Mouse (Mus musculus) left cerebral cortex, adult 18-20 months (tissue): ENCODE data around the gene Sstr5. TPM values are rescaled to one million over a fixed set of nuclear protein-coding genes. Genes with fewer than 3 reads are reported as not detected.
A peak's percentile ranks its signal among the peaks of the same experiment; 100 is the strongest.

Experiments
- DNase-seq, 2 experiments: peaks; one replicate each; pipeline ENCODE4 v3.0.0; 2021 to 2022; ENCODE audit warnings: low spot score in 2 of 2, mixed read lengths in 1 of 2
- total RNA-seq, 2 experiments: library from RNA; stranded (reverse); gene quantifications; 2 replicates each; pipeline ENCODE4 v1.2.3; 2021

Sstr5 gene
- total RNA-seq, 2 experiments from 2014 or later: 0.75 to 1.1 TPM

- DNase-seq: peak; percentile 60 to 68
These were observed 22.6 kb downstream of the Sstr5 start for GRCm38 (mm10) chr17:25474330-25475077.

DNA sequence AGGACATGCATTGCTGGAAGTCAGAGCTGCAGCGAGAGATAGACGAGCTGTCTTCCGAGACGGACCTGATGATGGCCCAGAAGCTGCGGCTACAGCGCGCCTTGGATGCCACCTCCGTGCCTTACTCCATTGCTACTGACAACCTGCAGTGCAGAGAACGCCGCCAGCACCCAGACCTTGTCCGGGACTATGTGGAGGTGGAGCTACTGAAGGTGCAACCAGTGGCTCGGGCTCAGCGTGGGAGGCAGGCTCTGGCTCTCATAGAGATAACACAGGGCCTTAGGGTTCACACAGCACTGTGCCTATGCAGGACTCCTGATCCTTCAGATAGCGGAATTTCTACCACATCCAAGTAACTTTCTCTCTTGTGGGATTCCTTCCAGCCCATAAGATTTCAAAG, 25.0 kb downstream of the Sstr5 start:
- DNase-seq: no peak

DNA sequence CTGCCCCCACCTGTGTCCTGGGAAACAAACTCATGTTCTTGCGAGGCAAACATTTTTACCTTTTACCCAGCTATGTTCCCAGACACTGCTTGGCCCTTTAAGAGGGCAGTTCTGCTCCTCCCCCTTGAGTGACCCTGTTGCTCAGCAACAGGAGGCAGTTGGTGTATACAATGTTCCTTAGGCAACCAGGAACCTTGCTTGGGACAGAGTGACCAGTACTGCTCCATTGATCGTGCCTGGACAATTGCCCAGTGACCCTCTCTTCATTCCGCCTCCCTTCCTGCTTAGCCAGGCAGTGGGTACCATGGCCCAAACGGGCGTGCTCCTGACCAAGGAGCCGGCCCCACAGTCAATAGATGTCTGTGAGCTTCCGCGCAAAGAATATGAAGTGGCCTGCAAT, 25.7 kb downstream of the Sstr5 start:
- DNase-seq: peak; percentile 24 to 27

- DNase-seq: peak; percentile 72 to 76
These were observed 27.3 kb downstream of the Sstr5 start for GRCm38 (mm10) chr17:25469798-25470197.

DNA sequence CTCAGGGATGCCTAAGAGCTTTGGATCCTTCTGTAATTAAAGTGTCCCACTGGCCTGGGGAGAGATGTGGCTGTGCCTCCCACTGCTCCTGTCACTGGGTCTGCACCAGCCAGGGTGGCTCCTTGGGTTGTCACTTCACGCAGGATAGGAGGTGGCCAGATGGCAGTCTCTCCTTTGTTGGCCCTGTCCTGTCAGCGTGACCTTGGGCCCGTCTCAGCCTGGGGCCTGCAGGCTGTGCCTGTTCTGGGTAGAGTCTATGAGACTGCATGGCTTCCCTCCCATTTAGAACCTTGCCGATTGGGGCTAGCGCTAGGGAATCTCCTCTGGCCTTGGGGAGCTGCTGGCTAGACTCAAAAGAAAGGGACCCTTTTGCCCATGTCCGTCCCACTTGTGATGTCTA, 28.8 kb downstream of the Sstr5 start:
- DNase-seq: no peak

DNA sequence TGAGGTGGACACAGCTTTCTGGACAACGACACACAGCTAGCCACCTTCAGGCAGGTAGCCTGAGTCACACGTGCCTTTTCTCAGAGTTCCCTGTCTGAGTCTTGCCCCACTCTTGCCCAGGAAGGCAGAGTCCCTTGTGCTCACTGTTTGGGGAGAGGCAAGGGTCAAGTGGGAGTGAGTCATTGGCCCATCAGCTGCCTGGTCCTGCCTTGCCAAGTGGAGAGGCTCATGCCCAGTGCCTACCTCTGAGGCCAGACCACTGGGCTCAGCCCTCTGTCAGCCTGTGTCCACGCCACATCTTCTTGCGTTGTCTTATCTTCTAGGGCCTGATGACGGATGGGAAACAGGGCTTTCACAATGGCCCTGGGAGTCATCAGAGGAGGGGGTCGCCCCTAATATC, 29.3 kb downstream of the Sstr5 start:
- no peak for DNase-seq

DNA sequence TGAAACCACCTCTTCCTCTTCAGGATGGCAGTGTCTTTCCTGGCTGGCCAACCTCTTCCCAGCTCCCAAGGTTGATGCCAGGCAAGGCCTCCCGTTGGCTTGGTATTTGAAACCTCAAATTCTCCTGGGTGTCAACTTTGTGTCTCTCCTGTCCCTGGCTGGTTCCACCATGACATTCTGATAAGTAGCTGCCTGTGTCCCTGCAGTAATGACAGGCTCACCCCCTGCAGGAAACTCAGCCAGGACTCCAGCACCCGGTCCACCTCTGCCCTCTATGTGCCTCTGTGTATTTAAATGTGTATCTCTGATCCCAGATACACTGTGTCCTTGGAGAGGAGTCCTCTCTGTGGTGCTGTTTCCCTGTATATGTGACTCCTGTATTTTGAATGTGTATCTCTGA, 30.8 kb downstream of the Sstr5 start:
- DNase-seq: no peak

DNA sequence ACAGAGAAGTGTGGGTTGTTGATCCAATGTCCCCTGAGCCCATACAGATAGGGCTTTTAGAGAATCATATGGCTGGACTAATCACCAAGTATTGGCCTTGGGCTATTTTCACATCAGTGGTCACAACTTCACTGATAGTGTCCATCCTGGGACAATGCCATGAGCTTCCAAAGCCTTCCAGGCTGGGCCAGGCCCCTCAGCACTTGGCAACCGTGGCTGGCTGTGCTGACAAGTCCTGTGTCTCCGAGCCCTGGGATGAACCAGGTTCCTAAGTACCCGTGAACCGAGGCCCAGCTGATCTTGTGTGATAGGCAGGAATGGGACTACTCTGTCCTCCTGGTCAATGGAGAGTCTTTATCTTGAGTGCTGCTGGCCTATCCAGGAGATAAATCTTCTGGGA, 33.0 kb downstream of the Sstr5 start:
- no peak for DNase-seq

GRCm38 (mm10) chr17:25463326-25463945, 33.7 kb downstream of the Sstr5 start:
- DNase-seq: no peak

DNA sequence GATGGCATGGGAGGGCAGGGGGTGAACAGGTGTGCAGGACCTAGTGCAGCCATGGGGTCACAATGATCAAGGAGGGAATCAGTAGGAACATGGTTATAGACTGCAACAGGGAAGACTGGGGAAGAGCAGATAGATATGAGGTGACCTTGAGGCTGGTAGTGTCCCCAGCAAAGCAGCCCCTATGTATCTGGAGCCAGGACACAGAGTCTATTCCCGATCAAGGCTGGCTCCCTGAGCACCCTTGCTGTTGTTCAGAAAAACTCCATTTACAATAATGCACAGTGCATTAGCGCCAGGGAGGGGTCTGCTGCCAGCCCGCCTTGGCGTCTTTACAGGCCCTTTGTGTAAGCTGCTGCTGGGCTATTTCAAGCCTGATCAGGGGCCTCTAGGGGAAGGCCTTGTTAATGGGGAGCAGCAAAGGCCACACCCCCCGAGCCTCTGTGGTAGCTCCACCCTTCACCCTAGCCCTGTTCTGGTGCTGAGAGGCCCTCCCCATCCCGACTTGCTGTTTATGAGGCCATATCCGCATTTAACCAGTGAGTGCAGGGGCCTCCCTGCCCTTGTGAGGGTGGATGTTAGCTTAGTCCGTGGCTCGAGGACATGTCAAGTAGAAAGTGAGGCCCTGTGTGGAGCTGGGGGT, 34.7 kb downstream of the Sstr5 start:
- DNase-seq: no peak

- peak; percentile 44 to 76 for DNase-seq
These were observed 40.5 kb downstream of the Sstr5 start for GRCm38 (mm10) chr17:25456540-25456939.

DNA sequence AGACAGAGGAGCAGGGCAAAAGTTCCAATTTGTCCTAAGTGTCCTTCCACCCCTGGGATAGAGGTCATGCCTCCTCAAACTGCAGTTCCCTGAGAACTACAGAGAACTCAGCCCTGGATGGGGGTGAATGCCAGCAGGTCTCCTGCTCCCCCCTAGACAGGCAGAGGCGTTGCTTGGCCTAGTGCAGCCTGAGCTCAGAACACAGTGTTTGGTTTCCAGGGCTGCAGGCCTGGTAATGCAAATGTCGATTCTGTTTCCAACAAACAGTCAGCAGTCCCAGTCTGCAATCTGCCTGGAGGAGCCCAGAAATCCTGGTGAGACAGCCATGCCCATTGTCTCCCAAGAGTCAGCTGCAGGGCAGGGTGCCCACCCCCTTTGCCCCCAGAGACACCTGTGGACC, 42.8 kb downstream of the Sstr5 start, which contains the start of gene Tekt4:
Gene Tekt4, plus strand, starts transcription at position 344 of the 400 bp plus-strand sequence.
- no peak for DNase-seq

GRCm38 (mm10) chr17:25452246-25452965, 44.7 kb downstream of the Sstr5 start:
- DNase-seq: no peak

GRCm38 (mm10) chr17:25450329-25450728, 46.8 kb downstream of the Sstr5 start:
- DNase-seq: no peak

GRCm38 (mm10) chr17:25447865-25448264, 49.2 kb downstream of the Sstr5 start:
- DNase-seq: no peak

GRCm38 (mm10) chr17:25445841-25446240, 51.2 kb downstream of the Sstr5 start:
- no peak for DNase-seq

DNA sequence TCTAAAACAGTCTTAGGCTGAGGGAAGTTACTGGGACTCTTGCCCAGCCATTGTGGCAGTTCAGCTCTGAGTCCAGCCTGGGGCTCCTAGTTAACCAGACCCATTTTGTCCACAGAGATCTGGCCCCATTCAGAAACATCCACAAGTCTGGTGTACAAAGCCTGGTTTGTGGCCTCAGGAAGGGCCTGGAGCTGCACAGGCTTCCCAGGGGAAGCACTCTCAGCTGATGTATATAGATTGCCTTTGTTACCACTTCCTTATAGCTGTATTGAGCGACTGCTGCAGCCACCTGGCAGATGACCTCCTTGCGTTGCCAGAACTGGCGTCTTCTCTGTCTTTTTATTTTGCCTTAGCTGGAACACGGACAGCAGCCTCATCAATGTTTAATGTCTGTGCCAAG, 52.0 kb downstream of the Sstr5 start:
- no peak for DNase-seq

- DNase-seq: no peak
These were observed 54.2 kb downstream of the Sstr5 start for GRCm38 (mm10) chr17:25442889-25443288.

DNA sequence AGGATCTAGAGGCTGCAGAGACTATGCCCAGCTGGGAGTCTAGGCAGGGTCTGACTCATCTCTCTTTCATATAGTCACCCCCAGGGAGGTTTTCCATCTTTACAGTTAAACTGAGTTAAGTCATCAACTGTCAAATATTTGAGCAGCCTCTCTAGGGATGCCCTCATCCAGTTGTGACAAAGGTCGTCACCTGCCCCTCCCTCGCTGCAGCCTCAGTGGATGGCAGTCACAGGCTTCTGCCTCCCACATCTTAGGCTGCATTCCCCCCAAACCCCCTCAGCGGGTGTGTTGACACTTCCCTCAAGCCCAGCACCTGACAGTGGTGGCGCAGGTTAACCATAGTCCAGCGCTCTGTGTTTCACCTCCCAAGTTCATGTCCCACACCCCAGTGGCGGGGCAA, 55.7 kb downstream of the Sstr5 start:
- DNase-seq: no peak
